Mouse (Mus musculus) midbrain, embryonic 13.5 days (tissue): Measurements from ENCODE around the gene Chrne. TPM values are rescaled to one million over a fixed set of nuclear protein-coding genes. Genes with fewer than 3 reads are reported as not detected.
A peak's percentile ranks its signal among the peaks of the same experiment; 100 is the strongest.

Source experiments
- ATAC-seq: fragments of 200-750 bp; cut with Nextera tagmentation; 2 replicates; pipeline ENCODE4 v1.8.0; 2017; ENCODE audit warnings: mild to moderate bottlenecking, moderate TSS enrichment, moderate library complexity
- H3K27ac ChIP-seq: fragments of 300-500 bp; sonication (generic); 2 replicates; pipeline ENCODE4 v1.5.1; 2015; ENCODE audit warnings: inconsistent platforms, mild to moderate bottlenecking, moderate library complexity
- H3K27me3 ChIP-seq: fragments of 300-500 bp; sonication (generic); 2 replicates; pipeline ENCODE4 v1.6.1; 2015; ENCODE audit warnings: mild to moderate bottlenecking, inconsistent platforms
- H3K36me3 ChIP-seq: fragments of 300-500 bp; sonication (generic); 2 replicates; pipeline ENCODE4 v1.6.1; 2015; ENCODE audit warnings: mild to moderate bottlenecking, inconsistent platforms
- H3K4me1 ChIP-seq: fragments of 300-500 bp; sonication (generic); replicated peaks from 2 replicates; pipeline ENCODE4 v1.6.1; 2015; ENCODE audit warnings: inconsistent platforms
- H3K4me2 ChIP-seq: fragments of 300-500 bp; sonication (generic); replicated peaks from 2 replicates; pipeline ENCODE4 v1.6.1; 2015; ENCODE audit warnings: moderate library complexity, mild to moderate bottlenecking, inconsistent platforms
- H3K4me3 ChIP-seq: fragments of 300-500 bp; sonication (generic); replicated peaks from 2 replicates; pipeline ENCODE4 v1.5.1; 2015; ENCODE audit warnings: mild to moderate bottlenecking, inconsistent platforms
- H3K9ac ChIP-seq: fragments of 300-500 bp; sonication (generic); replicated peaks from 2 replicates; pipeline ENCODE4 v1.6.1; 2015; ENCODE audit warnings: mild to moderate bottlenecking, inconsistent platforms
- H3K9me3 ChIP-seq: fragments of 300-500 bp; sonication (generic); 2 replicates; pipeline ENCODE4 v1.6.1; 2016; ENCODE audit warnings: mild to moderate bottlenecking, inconsistent platforms
- WGBS: fragments of 180-500 bp; shearing (Covaris S2); methylation state at CpG from one replicate; pipeline ENCODE4 v1.1.7; 2015; 5-methylcytosine and 5-hydroxymethylcytosine counted together
- polyA plus RNA-seq: library from polyadenylated mRNA; unstranded; fragments of >200 nt; fragmentation: Nextera tagmentation; extraction: Ambion mirVana; gene quantifications from 2 replicates; pipeline ENCODE4 v1.2.1, GENCODE M21; 2015

Chrne gene
- polyA plus RNA-seq, 1 experiment from 2014 or later: not detected

DNA sequence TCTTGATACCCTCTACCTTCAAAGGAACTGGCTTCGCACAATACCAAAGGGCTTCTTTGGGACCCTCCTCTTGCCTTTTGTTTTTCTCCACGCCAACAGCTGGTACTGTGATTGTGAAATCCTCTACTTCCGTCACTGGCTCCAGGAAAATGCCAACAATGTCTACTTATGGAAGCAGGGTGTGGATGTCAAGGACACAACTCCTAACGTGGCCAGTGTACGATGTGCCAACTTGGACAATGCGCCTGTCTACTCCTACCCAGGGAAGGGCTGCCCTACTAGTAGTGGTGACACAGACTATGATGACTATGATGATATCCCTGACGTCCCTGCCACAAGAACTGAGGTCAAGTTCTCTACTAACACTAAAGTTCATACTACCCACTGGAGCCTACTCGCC is 21.0 kb upstream of the Chrne start:
- Histone ChIP-seq H3K9me3 (no peaks in the 10 kb centered on the region), H3K9ac (no peak overlapping the region), H3K36me3 (peaks cover 24% of the 10 kb centered on the region), H3K4me1 (peaks cover 2% of the 10 kb centered on the region), H3K27me3 (no peaks in the 10 kb centered on the region), H3K27ac (no peak overlapping the region), H3K4me2 (no peak overlapping the region), H3K4me3 (no peak overlapping the region)
- 90% methylated on average over 8 of the region's 8 CpGs for WGBS
- ATAC-seq: no peak

DNA sequence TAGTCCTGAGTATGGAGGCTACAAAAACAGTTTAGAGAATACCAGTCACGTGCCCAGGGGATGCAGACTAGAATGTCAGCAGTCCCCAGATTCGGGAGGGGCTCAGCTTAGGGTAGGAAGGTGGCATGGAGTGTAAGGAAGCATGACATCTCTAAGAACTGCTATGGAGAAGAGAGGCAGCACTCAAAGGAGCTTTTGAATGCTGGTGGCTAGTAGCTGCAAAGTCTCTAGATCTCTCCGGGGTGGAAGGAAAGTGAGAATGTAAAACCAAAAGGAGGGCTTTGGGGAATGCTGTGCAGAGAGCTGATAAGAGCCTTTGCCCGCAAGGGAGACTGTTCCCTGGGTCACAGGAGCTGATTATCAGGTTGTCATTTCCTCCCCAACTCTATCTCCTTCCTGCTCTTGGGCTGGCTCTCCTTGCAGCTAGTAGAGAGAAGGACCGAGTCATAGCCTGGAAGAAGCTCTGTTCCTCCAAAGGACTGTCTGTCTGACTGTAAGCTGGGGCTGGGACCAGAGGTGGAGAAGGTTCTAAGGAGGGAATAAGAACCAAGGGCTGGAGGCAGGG is 19.8 kb upstream of the Chrne start, which contains the start of gene Gp1ba:
TSS of gene Gp1ba (plus strand) at position 409 of the 565 bp plus-strand sequence.
- H3K27me3 ChIP-seq: no peaks in the 10 kb centered on the region

DNA sequence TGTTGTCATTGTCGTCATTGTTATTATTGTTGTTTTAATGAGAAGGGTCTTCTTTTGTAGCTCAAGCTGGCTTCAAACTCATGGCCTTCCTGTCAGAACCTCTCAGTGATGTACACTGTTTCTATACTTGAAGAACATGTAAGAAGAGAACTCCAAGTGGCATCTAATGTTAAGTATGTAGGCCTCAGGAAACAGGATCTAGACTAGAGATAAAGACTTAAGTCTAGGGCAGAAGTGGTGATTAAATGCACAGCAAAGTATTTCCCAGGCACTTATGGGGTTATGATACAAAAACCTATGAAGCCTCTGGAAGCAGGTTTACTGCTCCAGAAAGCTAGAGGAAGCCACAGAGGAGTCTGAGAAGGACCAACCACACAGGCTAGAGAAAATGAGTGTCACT is 19.3 kb upstream of the Chrne start:
- H3K9ac ChIP-seq: no peak overlapping the region
- no peak overlapping the region for H3K4me2 ChIP-seq
- H3K9me3 ChIP-seq: no peaks in the 10 kb centered on the region
- no peaks in the 10 kb centered on the region for H3K27me3 ChIP-seq
- 94% methylated on average over 1 of the region's 1 CpGs for WGBS
- H3K4me3 ChIP-seq: no peak overlapping the region
- no peaks in the 10 kb centered on the region for H3K4me1 ChIP-seq
- peaks cover 8% of the 10 kb centered on the region; the same call in 1 of the 2 replicates for H3K36me3 ChIP-seq
- no peak for ATAC-seq
- no peak overlapping the region for H3K27ac ChIP-seq

More for the DNA sequence above, 19.8 kb upstream of the Chrne start, which contains the start of gene Gp1ba:
- H3K9ac ChIP-seq: no peak within 1 kb of the TSS
- WGBS: 52% methylated on average over 5 of the region's 5 CpGs
- H3K4me2 ChIP-seq: no peak within 1 kb of the TSS
- ATAC-seq: no peak
- H3K4me1 ChIP-seq: no peaks in the 10 kb centered on the region
- no peak within 1 kb of the TSS for H3K27ac ChIP-seq
- peaks cover 12% of the 10 kb centered on the region; the same call in 1 of the 2 replicates for H3K36me3 ChIP-seq
- H3K9me3 ChIP-seq: no peaks in the 10 kb centered on the region
- H3K4me3 ChIP-seq: no peak within 1 kb of the TSS

DNA sequence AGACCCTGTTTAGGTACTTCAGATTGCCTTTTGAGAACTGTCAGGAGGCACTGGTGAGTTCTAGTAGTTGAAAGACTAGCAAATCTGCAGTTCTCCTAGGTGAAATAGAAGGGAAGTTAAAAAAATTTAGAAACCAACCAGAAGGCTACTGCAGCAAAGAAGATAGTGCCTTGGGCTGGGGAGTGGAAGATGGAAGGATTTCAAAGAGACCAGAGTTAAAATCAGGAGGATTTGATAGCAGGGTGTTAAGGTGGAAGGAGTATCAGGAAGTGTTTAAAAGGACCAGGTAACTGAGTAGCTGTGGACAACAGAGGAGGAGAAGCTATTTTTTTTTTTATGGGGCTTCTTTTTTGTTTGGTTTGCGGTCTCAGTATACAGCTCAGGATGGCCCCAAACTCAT is 18.7 kb upstream of the Chrne start:
- H3K9ac ChIP-seq: no peak overlapping the region
- no peaks in the 10 kb centered on the region for H3K27me3 ChIP-seq
- no peaks in the 10 kb centered on the region for H3K9me3 ChIP-seq
- WGBS: 91% methylated on average over 1 of the region's 1 CpGs
- H3K36me3 ChIP-seq: peaks cover 3% of the 10 kb centered on the region; the same call in 1 of the 2 replicates
- no peak for ATAC-seq
- H3K4me3 ChIP-seq: no peak overlapping the region
- no peaks in the 10 kb centered on the region for H3K4me1 ChIP-seq
- H3K27ac ChIP-seq: no peak overlapping the region
- no peak overlapping the region for H3K4me2 ChIP-seq

DNA sequence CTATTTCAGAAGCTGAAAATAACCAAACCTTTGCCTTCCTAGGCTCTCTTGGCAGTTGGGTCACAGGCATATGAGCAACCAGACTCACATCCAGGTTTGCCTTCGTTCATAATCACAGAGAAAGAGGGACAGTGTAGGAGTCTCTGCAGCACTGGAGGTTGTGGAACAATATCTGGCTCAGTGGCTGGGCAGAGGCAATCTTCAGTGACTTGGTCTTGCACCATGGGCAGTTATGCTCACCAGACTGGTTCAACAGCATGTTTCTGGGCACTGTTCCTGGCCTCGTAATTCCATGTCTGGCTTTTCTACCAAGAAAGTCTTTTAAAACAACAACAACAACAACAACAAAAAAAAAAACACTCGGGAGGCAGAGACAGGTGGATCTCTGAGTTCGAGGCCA is 16.6 kb upstream of the Chrne start:
- ATAC-seq: no peak
- no peak overlapping the region for H3K4me3 ChIP-seq
- H3K27ac ChIP-seq: no peak overlapping the region
- 83% methylated on average over 4 of the region's 4 CpGs for WGBS
- no peak overlapping the region for H3K9ac ChIP-seq
- no peaks in the 10 kb centered on the region for H3K36me3 ChIP-seq
- H3K27me3 ChIP-seq: no peaks in the 10 kb centered on the region
- H3K4me2 ChIP-seq: no peak overlapping the region
- H3K9me3 ChIP-seq: no peaks in the 10 kb centered on the region
- no peaks in the 10 kb centered on the region for H3K4me1 ChIP-seq

DNA sequence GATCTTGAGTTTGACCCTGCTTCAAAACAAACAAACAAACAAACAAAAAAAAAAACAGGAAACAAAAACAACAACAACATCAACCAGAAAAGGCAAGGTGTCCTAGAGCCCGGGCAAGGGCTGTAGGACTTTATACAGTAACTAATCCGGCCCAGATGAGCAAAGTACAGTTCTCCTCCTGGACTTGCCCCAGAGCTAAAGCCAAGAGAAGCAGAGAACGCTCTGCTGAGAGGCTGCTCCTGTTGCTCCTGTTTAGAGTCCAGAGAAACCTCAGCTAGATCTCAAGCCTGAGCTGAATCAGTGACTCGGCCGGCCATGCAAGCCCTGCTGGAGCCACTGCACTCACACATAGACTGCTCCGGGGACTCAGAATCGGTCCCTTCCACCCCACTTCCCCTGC is 11.1 kb upstream of the Chrne start:
- no peak overlapping the region for H3K4me3 ChIP-seq
- no peak overlapping the region for H3K9ac ChIP-seq
- H3K4me1 ChIP-seq: no peaks in the 10 kb centered on the region
- no peak overlapping the region for H3K4me2 ChIP-seq
- H3K27me3 ChIP-seq: no peaks in the 10 kb centered on the region
- H3K36me3 ChIP-seq: no peaks in the 10 kb centered on the region
- no peak for ATAC-seq
- WGBS: 71% methylated on average over 7 of the region's 7 CpGs
- H3K9me3 ChIP-seq: no peaks in the 10 kb centered on the region
- no peak overlapping the region for H3K27ac ChIP-seq

DNA sequence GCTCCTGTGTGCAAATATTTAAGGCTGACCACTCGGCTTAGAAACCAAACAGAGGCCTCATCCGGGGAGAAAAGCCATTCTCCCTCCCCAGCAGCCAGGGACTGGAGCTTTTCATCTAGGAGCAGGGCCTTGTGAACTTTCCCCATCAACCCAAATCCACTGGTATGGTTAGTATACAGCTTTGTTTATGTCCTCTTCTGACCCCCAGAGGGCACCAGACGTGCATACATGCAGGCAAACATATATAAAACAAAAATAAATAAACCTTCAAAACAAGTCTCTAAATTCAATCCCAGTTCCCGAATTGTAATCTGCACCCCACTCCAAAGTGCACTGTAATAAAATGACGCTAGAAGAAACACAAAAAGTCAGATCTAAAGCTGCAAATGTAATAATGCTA is 10.5 kb upstream of the Chrne start:
- WGBS: 58% methylated on average over 5 of the region's 5 CpGs
- Histone ChIP-seq H3K9ac (no peak overlapping the region), H3K4me3 (no peak overlapping the region), H3K27ac (no peak overlapping the region), H3K4me1 (no peaks in the 10 kb centered on the region), H3K27me3 (no peaks in the 10 kb centered on the region), H3K9me3 (no peaks in the 10 kb centered on the region), H3K36me3 (no peaks in the 10 kb centered on the region), H3K4me2 (no peak overlapping the region)
- no peak for ATAC-seq

DNA sequence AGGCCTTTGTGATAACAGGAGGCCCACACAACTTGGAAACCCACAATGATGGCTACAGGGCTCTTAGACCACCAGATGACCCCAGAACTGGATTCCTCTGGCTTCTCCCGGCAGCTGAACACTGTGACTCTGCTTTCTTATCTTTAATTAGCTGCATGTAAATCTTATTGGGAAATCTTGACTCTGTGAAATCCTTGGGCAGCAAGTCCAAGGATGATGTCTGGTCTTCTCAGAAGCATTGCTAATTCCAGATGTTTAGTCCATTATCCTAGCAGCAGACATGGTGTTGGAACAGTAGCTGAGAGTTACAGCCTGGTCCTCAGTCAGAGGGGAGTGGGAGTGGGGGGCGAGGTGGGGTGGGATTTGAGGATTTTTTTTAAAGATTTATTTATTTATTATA is 9.4 kb upstream of the Chrne start:
- Histone ChIP-seq H3K9ac (no peak overlapping the region), H3K4me3 (no peak overlapping the region), H3K4me1 (no peaks in the 10 kb centered on the region), H3K27ac (no peak overlapping the region), H3K4me2 (no peak overlapping the region), H3K27me3 (no peaks in the 10 kb centered on the region), H3K9me3 (no peaks in the 10 kb centered on the region), H3K36me3 (no peaks in the 10 kb centered on the region)
- WGBS: 80% methylated on average over 2 of the region's 2 CpGs
- ATAC-seq: no peak

DNA sequence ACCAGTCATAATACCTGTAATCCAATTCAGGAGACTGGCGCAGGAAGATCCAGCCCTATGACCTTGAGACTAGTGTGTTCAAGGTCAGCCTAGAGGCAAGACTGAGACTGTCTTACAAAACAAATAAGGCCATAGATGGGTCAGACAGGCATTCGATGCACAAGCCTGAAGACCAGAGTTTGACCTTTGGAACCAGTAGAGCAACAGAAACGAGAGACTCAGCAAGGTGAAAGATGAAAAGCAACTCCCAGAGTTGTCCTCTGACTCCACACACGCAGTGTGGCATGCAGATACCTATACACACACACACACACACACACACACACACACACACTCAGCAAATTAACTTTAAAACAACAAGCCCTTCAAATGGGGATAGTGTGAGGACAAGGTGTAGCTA is 7.9 kb upstream of the Chrne start:
- no peak overlapping the region for H3K27ac ChIP-seq
- no peaks in the 10 kb centered on the region for H3K9me3 ChIP-seq
- H3K4me2 ChIP-seq: no peak overlapping the region
- H3K36me3 ChIP-seq: no peaks in the 10 kb centered on the region
- H3K9ac ChIP-seq: no peak overlapping the region
- no peak for ATAC-seq
- no peaks in the 10 kb centered on the region for H3K27me3 ChIP-seq
- H3K4me3 ChIP-seq: no peak overlapping the region
- no peaks in the 10 kb centered on the region for H3K4me1 ChIP-seq
- 82% methylated on average over 4 of the region's 4 CpGs for WGBS

DNA sequence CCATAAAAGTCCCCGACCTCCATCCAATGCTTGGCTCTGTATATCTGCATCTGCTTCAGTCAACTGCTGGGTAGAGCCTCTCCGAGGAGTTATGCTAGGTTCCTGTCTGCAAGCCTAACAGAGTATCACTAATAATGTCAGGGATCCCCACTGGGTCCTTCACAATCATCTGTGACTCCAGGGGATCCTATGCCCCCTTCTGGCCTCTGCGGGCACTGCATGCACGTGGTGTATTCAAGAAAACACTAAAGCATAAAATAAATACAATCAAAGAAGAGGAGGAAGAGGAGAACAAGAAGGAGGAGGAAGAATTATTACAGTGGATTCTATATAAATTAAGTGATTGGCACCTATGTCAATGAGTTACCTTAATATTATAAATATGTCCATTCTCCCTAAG is 6.5 kb upstream of the Chrne start:
- no peak overlapping the region for H3K4me3 ChIP-seq
- H3K4me1 ChIP-seq: no peaks in the 10 kb centered on the region
- no peaks in the 10 kb centered on the region for H3K9me3 ChIP-seq
- no peak overlapping the region for H3K27ac ChIP-seq
- H3K36me3 ChIP-seq: no peaks in the 10 kb centered on the region
- no peak for ATAC-seq
- 54% methylated on average over 4 of the region's 4 CpGs for WGBS
- H3K4me2 ChIP-seq: no peak overlapping the region
- no peak overlapping the region for H3K9ac ChIP-seq
- H3K27me3 ChIP-seq: no peaks in the 10 kb centered on the region

DNA sequence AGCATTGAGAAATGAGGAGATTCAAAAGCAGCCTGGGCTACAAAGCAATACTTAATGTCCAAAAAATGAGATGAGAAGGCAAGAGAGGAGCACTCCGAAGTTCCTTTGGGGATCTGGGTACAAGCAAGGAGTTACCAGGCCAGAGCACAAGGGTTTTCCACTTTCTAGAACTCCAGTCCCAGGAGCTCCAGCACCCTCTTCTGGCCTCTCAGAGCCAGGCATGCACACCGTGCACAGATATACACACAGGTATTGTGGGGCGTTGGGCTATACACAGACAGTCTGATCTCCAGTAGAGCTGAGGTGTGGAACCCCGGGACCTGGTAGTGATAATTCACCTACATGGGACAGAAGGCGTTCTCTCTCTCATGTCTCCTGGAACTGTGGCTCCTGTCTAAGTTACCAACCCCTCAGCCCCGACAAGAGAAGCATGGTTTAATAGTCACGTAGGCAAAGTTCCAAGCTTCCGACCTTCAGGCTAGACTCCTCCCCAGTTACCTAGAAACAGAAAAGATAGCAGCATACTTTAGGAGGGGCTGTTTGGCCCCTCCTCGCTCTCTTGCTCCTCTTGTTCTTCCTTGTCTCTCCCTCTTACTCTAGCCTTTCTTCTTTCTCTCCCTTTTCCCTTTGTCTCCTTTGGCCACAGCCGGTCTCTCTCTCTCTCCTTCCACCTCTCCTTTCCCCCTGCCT is 4.2 kb upstream of the Chrne start:
- WGBS: 83% methylated on average over 10 of the region's 10 CpGs

DNA sequence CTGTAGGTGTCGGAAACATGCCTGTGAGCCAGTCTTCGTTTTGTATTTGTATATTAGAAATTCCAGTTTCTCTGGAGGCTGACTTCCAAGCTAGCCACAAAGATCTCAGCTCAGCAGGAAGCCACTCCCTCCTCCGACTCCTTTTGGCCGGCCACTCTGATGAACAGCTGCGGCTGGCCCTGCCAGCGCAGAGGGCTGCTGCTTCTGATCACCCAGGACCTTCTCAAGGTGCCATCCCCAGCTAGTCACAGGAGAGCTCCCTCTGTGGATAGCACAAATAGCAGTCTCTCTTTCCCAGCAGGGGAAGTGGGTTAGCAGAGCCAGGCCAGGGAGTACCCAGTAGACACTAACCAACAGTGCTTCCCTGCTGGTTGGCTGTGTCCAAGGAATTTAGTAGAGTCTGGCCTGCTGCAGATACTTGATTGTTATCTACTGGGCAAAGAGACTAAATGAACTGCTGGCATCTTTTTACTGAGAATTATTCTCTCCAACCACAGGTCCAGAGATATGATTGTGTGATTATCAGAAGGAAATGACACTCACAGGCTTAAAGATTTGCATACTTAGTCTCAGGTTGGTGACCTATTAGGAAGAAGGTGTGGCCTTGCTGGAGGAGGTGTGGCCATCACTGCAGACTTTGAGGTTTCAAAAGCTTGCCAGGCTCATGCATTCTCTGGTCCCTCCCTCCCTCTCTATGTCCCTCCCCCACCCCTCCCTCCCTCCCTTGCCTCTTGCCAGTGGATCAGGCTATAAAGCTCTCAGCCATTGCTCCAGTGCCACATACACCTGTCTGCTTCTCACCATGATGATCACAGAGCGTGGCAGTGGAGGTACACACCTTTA is 3.2 kb upstream of the Chrne start:
- H3K4me1 ChIP-seq: no peaks in the 10 kb centered on the region
- no peaks in the 10 kb centered on the region for H3K36me3 ChIP-seq
- H3K9ac ChIP-seq: 0 out of 2 replicates have a peak overlapping the region, but pooled peaks have one; percentile 21
- no peaks in the 10 kb centered on the region for H3K9me3 ChIP-seq
- no peak for ATAC-seq
- H3K4me2 ChIP-seq: no peak overlapping the region
- 48% methylated on average over 7 of the region's 7 CpGs for WGBS
- H3K27me3 ChIP-seq: no peaks in the 10 kb centered on the region
- no peak overlapping the region for H3K4me3 ChIP-seq
- H3K27ac ChIP-seq: no peak overlapping the region

More for the DNA sequence above, 4.2 kb upstream of the Chrne start:
- no peak for ATAC-seq
- Histone ChIP-seq H3K36me3 (no peaks in the 10 kb centered on the region), H3K4me3 (no peak overlapping the region), H3K27me3 (no peaks in the 10 kb centered on the region), H3K4me1 (no peaks in the 10 kb centered on the region), H3K9me3 (no peaks in the 10 kb centered on the region), H3K4me2 (no peak overlapping the region), H3K9ac (no peak overlapping the region), H3K27ac (no peak overlapping the region)
